Mouse (Mus musculus) urinary bladder, adult 18-20 months (tissue): ENCODE results near the gene Ccdc174.
"Not testable (repeated sequence)": the region's sequence is repeated elsewhere in the genome, so short reads cannot be mapped to it uniquely, and the experiment has no call there.

Experiments used
- DNase-seq, 2 experiments: peaks; one replicate each; pipeline ENCODE4 v3.0.0; 2022; ENCODE audit warnings: low spot score in 2 of 2, mixed read lengths in 2 of 2

Gene Ccdc174

DNA sequence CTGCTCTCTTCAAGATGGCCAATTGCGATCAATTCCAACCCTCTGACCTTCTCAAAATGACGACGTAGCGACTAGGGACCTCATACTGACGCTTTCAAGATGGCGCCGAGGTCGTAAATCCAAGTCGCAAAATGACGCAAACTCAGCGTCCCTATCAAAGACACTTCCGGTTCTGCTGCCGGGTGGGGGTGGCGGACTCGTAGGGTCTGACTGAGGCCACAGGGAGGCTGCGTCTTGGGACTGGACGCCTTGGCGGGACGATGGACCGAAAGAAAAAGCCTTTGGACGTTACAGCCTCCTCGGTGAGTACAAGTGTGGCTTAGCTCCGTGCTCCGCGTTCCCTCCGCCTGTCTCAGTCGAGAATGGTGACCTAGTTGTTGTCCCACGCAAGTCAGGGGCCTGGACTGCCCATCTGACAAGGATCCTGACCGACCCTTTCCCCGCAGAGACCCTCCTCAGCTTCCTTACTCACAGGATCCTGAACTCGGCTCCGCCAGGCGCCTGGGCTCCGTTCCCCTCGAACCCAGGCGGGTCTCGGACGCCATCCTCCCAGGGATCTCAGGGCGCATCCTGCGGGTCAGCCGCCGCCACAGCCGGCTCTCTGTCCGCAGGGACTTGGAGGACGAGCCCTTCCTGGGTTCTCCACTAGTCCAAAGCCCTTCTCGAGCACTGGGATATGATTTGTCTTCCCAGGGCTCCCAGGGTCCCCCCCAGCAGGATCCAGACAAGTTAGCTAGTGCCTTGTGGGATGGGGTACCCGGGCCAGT, at the start of gene Ccdc174:
Ccdc174 (plus strand) TSS at position 169 of the 767 bp plus-strand sequence.
- DNase-seq: peak; percentile 83 to 87

DNA sequence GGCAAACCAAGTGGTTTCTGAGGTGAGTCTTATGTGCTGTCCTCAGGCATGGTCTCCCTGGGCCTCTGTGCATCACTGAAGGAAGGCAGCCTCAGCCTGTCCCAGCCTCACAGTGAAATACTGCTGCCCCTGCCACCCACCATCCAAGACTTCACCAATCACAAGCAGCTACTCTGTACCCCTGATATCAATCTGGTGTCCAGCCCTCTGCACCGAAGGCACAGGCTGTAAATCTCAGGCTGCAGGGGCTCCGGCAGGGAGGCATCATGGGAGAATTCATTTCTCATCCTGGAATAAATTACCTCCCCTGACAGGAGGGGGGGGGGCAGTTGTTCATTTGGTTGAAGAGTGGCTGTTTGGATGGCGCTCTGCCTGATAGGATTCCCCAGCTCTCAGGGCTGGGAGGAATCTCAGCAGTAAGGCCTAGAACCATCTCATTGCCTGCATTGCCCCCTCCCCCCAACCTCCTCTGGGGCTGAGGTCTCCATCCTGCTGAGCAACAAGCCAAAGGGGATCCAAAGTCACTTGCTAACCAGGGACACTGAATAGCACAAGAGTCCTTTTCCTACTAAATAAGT, 44.9 kb upstream of the Ccdc174 start:
- DNase-seq: no peak

DNA sequence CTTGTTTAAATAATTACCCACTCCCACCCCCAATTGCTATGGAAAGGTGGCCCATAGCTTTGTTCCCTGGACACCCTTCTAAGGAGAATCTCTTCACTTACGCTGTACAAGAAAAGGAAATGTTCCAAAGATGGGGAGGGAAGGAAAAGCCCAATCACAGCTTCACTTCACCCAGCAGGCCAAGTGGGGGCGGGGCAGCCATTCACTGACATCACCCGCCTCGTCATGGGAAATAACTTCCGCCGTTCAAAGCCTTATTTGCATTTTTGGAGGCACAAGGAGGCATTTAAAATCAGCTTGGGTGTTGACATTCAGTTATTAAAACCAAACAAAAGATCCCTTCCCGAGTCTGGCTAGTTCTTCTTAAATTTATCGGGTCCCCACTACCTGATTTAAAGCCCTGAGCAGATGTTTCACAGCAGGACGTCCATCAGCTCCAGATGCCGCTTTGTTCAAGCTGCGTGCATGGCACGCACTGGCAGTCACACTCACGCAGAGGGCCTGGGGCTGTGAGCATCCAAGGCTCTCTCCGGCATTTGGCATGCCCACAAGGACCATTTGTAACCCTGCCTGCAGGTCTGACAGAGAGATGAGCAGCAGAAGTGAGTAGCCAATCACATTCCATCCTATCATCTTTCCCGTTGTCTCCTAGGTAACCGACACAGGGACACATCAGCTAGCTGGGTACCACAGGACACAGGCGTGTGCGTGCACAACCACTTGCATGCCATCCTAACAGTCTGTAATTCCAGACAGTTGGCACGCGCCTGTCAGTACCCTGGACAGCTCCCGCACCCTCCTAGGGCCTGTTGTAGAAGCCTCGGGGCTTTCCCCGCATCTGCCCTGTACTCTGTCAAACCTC, 38.6 kb upstream of the Ccdc174 start:
- peak in 1 of 2 experiments; percentile 43 for DNase-seq

DNA sequence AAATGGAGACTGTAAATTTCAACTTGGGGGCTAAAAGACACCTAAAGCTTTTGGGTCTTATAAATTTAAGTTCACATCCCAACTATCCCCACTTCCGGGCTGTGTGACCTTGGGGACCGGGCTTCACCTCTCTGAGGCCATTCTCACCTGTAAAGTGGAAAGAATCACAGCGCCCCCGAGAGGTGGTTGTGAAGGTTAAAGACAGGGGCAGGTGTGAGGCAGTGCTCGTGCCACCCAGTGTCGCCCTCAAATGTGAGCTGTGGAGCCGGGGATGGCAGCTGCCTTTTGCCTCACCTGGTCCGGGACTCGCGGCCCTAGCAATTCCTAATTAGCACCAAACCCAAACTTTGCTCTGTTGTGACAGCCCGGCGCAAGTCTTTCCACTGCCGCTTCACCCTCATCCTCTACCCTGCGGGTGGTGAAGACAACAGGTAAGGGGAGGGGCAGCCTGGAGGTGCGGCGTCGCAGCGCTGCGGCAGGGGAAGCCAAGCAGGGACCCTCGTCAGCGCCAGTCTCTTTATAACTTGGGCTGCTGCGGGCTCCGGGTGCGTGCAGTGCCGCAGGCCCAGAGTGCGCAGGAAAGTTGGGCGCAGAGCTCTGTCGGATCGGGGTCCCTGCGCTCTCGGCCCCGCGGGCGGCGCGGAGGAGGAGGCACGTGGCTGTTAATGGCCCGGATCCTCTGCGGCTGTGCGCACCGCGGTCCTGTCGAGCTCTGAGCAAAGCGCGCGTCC, 34.8 kb upstream of the Ccdc174 start:
- no peak for DNase-seq

DNA sequence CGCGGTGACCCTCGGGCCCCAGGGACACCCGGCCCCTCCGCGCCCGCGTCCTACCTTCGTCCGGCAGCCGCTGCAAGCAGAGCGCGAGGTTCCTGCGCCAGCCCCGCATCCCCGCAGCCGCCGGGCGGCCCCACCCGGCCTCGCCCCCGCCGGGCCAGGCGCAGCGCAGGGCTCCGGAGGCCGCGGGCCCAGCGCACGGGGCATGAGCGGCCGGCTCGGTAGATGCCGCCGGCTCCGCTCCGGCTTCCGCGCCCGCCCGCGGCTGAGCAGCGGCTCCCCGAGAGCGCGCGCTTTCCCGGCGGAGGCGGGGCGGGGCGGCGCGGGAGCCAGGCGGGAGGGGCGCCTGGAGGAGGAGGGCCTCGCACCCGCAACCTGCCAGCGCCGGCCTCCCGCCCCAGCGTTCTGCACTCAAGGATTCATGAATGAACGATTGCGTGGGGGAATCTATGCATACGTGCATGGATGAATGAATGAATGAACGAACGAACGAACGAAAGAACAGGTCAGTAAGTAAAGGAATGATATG, 34.2 kb upstream of the Ccdc174 start:
- no peak for DNase-seq

DNA sequence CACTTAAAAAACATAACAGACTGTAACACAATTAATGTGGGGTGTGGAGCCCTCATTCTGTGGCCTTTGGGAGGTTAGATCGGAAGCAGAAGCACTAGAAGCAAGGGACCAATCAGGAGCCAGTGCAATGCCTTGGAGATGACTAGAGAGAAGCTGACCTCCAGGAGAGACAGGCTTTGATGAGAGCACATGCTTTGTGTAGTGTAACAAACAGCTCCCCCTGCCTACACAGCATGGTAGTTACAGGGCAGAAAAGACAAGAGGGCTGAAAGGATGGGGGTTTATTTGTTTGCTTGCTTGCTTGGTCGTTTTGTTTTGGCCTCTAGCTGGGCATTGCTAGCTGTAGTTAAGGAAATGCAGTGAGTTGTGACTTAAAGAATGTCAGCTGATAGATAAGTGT, 25.3 kb upstream of the Ccdc174 start:
- no peak for DNase-seq

DNA sequence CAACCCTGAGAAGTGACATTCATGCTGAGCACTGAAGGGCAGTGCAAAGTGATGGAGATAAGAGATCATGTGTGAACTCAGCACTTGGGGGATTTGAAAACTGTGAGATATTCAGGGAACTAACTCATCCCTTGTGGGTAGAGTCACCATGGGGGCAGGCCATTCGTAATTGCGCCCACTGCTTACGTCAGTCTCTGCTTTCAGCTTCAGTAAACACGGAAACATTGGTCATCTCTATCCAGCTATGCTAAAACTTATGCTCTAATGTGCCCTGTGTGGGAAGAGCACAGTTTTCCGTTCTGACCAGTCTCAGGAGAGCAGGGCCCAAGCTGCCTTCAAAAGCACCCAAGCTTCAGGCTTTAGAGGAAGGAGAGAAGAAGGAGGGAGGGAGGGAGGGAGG, 19.5 kb upstream of the Ccdc174 start:
- no peak for DNase-seq

DNA sequence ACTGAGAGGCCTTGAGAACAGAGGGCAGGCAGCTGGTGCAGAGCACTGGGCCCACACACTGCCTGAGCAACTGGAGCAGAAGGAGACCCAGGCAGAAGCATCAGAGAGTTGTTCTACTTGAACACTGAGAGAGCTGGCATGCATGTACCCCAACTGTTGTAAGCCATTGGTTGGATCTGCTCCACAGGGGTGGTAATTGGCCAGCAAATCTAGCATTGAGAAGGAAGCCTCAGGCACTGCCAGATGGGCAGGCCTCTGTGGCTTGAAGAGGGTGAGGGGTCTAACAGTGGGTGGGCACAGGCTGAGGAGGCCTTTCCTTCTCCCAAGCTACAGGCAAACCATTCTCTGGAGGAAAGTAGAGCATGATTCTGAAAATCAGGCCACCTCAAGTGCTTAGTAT, 15.0 kb upstream of the Ccdc174 start:
- DNase-seq: no peak

DNA sequence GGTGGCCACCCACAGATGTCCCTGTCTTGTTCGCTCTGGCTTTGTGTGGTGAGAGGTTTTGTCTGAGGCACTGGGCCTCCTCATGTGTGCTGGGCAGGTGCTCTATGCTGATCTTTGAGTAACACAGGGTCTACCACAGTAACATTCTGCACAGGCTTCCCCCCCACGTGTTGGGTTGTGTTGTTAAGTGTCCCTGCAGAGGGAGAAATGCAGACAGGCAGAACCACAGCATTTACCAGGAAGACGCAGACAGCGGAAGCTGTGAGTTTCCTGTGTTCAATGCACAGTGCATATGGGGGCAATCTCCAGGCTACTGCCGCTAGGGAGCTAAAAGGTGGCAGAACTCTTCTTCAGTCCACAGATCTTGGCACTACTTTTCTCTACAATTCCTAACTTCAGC, 13.3 kb upstream of the Ccdc174 start:
- DNase-seq: no peak

DNA sequence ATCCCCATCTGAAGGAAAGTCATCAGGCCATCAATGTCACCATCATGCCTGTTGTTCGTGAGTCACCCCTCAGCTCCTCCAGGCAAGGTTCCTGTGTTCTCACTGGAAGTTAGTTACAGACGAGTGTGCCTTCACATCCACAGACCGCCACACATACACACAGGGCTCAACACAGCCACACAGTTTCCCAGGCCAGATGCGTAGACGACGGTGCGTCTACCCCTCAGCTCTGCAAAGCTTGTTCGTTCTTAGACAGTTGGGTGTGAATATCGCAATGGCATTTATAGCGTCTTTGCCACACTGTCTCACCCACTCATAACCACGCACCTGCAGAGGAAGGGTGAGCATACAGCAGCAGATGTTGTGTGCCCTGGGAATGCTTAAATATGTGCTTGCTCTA, 12.3 kb upstream of the Ccdc174 start:
- DNase-seq: no peak

DNA sequence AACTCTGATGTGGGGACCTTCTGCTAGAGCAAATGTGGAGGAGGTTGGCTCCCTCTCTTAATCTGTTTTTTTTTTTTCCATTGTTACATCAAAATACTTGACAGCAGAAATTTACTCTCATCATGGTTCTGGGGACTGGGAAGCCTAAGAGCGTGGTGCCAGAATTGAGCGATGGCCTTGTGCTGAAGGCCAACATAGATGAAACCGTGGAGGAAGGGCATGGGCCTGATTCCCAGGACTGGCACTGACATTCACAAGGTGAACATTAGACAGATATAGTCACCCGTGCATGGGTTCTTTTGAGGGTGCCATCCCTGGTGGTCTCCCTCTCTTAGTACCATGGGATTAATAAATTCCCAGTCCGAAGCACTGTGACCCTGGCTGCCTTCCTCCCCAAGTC, 9.8 kb upstream of the Ccdc174 start:
- no peak for DNase-seq

DNA sequence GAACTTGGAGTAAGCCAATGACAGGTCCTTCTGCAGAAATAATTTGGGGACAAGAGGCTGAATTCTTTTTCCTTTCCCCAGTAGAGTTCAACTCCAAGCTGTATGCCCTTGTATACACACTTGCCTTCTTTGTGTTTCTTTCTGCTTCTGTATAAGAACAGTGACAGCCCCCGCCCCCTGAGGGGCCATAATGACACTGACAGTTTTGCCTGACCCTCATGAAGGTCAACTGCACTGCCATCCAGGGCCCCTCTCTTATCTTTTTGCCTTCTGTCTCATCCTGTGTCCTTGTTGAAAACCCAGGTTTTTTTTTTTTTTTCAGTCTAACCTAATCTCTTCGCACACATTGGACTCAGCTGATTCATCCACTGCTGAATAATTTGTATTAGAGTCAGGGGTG, 5.1 kb upstream of the Ccdc174 start:
- DNase-seq: no peak

DNA sequence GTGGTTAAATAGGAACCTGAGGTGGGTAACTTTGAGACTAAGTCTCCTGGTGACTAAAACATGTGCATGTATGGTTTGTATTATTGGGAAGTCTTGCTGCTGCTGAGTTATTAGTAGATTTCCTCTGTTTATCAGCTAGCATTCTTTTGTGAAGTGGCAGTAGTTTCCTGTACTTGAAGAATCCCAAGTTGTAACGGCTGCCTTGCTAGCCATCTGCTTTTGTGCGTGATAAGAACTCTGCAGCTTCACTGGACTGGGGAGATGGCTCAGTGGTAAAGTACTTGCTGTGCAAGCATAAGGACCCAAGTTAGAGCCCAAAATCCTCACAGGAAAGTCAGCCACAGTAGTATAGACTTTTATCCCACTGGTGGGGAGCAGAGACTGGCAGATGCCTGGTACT, 6.0 kb downstream of the Ccdc174 start:
- DNase-seq: no peak

DNA sequence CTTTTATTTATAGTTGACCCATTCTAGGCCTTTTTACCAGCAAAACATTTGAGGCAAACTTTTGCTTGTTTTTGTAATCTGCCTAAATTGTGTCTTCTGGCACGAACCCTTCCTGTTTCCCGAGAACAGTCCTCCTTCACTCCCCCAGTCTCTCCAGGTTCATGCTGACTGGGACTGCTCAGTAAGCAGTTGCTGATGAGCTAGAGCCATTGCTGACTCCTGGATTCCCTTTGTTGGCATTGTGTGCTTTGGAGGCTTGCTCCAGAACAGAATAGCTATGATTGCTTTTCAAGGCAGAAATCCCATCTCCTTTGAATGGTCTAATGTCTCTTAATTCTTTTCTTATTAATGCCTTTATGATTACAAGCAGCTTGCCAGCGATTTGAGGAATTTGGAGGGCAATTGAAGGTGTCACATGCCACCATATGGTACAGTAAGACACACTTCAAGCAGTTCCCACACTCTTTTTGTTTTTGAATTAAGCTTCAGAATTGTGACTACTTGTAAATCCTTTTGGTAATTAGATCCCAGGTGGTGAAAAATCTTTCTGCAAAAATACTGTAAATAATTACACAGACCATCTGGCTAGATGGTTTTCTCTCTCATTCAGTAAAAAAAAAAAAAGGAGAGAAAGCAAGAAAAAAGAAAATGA, 11.5 kb downstream of the Ccdc174 start:
- DNase-seq: no peak

DNA sequence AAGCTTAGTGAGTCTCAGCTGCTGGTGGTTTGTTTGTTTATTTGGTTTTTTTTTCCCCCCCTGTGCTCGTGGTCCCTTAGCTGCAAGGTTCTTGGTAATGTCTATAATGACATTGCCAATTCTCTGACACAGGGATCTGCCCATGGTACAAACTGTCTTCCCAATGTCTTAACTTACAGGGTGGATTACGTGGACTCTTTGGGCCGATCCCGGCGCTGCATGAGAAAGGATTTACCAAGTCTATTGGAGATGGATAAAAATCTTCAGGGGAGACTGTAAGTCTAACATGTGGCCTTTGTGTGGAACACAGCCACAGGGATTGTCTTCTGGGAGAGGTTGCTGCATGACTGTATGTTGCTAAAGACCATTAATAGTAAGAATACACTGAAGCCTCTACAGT, 12.8 kb downstream of the Ccdc174 start:
- no peak for DNase-seq

DNA sequence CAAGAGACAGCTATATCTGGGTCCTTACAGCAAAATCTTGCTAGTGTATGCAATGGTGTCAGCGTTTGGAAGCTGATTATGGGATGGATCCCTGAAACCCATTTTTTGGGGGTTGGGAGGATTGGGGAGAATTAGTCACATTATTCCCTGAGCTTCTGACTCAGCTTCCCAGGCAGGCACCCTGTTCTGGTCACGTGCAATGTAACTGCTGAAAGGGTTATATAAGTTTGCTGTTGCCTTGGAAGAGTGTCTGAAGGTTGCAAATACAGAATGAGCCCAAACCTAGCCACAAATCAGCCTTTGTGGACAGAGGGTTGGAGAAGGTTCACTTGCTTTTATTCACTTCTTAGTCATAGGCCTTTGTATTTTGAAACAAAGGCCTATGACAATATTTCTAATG, 13.9 kb downstream of the Ccdc174 start:
- DNase-seq: no peak

DNA sequence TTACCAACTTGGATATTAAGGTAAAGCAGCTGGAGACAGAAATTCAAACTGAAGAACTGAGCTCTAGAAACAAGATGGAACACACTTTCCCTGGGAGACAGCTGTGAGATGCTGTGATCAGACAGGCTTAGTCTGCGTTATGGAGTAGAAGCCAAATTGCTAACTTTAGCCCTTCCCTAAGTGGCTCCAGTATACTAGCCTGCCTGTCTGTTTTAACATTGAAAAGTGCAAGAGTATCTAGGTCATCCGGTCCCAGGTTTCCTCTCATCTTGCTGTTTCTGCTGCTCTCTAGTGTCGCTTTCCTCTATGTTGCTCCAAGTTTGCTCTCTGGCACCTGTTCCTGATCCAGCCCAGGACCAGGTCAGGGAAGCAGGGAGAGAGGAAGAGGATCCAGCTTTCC, 18.9 kb downstream of the Ccdc174 start:
- no peak for DNase-seq

DNA sequence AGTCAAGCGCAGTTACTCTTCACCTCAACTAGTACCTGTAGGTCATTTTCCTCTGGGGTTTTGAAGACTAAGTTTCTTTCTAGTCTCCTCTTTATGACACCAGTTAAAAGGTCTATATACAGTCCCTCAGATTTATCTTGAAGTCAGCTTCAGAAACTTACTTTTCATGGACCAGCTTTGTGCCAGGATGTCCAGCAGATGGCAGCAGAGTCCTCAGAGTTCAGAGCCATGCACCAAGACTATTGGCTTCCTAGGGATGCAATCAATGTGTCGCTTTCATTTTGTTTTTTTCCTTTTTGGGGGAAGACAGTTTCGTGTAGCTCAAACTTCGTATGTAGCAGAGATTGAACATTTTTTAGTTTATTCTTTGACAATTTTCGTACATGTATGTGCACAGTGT, 23.7 kb downstream of the Ccdc174 start:
- peak; percentile 48 for DNase-seq

DNA sequence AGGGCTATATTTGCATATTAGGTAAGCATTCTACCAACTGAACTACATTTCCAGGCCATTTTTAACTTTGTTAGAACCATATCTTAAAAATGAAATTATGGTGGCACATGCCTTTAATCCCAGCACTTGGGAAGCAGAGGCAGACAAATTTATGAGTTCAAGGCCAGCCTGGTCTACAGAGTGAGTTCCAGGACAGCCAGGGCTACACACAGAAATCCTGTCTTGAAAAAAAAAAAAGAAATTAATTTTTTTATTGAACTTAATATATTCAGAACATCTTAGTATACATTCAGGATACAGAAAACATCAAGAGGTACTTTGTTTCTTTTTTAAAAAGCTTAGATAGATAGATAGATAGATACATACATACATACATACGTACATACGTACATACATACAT, 24.7 kb downstream of the Ccdc174 start, which contains the start of gene 4930590J08Rik:
4930590J08Rik (plus strand) TSS at position 301 of the 400 bp plus-strand sequence.
- not testable (repeated sequence) for DNase-seq

DNA sequence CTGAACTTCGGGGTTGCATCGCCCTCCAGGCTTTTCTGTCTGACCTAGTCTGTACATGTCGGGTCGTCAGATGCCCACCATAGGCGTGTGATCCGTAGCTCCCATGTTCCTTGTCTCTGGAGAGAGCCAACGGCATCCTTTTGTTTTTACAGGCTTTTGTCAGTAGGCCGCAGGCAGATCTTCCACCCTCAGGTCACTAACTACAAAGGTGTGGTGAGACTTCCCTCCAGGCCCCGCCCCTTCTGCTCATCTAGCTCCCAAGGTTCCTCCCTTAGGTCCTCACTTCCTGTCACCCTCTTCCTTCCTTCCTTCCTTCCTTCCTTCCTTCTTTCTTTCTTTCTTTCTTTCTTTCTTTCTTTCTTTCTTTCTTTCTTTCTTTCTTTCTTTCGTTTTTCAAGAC, 36.2 kb downstream of the Ccdc174 start:
- no peak for DNase-seq

DNA sequence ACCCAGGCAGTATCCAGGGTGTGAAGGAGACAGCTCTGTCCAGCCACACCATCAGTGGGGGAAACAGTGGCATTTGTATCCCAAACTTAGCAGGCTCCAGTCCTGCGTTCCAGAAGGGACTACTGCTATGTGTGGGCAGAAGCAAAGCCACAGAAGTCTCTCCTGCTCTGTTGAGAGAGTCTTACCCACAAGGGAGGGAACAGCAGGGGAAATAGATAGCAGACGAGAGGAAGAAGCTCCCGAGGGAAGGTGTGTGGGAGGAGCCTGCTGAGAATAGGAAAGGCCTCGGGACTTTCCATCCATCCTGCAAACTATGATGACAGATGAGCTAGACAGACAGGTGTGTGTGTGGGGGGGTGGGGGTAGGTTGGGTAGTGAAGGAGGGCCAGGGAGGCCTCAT, 39.4 kb downstream of the Ccdc174 start:
- DNase-seq: no peak
